Mouse (Mus musculus) gonadal fat pad, adult 2 months (tissue): ENCODE measurements around the gene Luzp1. TPM values are rescaled to one million over a fixed set of nuclear protein-coding genes. Genes with fewer than 3 reads are reported as not detected.

Experiments used
- polyA plus RNA-seq: library from polyadenylated mRNA; depleted of rRNA; stranded (reverse); fragments of >200 nt; gene quantifications from 2 replicates; pipeline ENCODE4 v1.2.3, GENCODE M21; 2012; rRNA removed

Gene Luzp1
- polyA plus RNA-seq, 1 experiment = 14.9 TPM

Other genes with a start within 250 kb of the Luzp1 start
- 3.1 and 5.1 TPM in 2 replicates for gene Tcea3, start 222.0 kb upstream of the Luzp1 start, polyA plus RNA-seq
- 27.6 and 30.4 TPM in 2 replicates for gene Zfp46, start 185.1 kb upstream of the Luzp1 start, polyA plus RNA-seq
- gene Hnrnpr, start 158.8 kb upstream of the Luzp1 start, polyA plus RNA-seq = 12.6 and 20.7 TPM in 2 replicates
- gene Htr1d, start 46.2 kb upstream of the Luzp1 start, polyA plus RNA-seq = 0.32 and 0.41 TPM in 2 replicates
- gene 6030445D17Rik, start 7.5 kb upstream of the Luzp1 start, polyA plus RNA-seq = 0.43 and 0.46 TPM in 2 replicates
- gene Kdm1a, start 133.0 kb downstream of the Luzp1 start, polyA plus RNA-seq = 26.1 and 30.5 TPM in 2 replicates
- 0.42 and 0.43 TPM in 2 replicates for gene Tex46, start 140.7 kb downstream of the Luzp1 start, polyA plus RNA-seq
- gene Lactbl1, start 152.9 kb downstream of the Luzp1 start, polyA plus RNA-seq = 0.03 and 0.04 TPM in 2 replicates